Mouse (Mus musculus): ENCODE measurements around the gene Ms4a4b. TPM values are rescaled to one million over a fixed set of nuclear protein-coding genes. Genes with fewer than 3 reads are reported as not detected.
"Not testable (repeated sequence)": the region's sequence is repeated elsewhere in the genome, so short reads cannot be mapped to it uniquely, and the experiment has no call there.

Gene Ms4a4b
- total RNA-seq (2015; ENCODE audit: low replicate concordance) (6.5 and 8.4 TPM in 2 replicates), total RNA-seq (2017; ENCODE audit: low replicate concordance) (1.4 and 7.5 TPM in 2 replicates)

GRCm38 (mm10) chr19:11443338-11443737 is at the start of gene Ms4a4b:
TSS of gene Ms4a4b (plus strand) at chr19:11443553.
- ATAC-seq (replicated peaks; ENCODE audit: low FRiP score, poor library complexity, severe bottlenecking): no peak

- no peak for ATAC-seq (replicated peaks; ENCODE audit: low FRiP score, poor library complexity, severe bottlenecking)
These were observed 47.6 kb upstream of the Ms4a4b start for GRCm38 (mm10) chr19:11395769-11396168.

DNA sequence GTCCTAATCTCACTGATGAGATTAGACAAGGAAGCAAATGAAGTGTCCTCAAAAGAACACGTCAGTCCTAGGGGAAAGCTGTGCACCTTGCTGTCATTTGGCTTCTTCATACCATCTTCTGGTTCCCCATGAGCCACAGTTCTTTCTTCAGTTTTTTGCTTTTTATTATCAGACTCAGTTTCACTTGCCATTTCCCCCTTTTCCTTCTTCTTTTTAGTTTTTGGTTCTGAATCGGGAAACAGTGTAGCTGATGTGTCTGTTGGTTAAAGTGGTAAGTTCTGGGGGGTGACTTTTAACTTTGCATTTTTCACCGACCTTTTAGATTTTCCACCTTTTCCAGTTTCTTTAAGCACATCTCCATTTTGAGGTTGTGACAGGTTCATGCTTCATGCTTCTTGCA is 38.8 kb upstream of the Ms4a4b start, which contains the start of gene Ms4a4c:
Gene Ms4a4c, plus strand, starts transcription at position 244 of the 400 bp plus-strand sequence.
- no peak for ATAC-seq (replicated peaks; ENCODE audit: low FRiP score, poor library complexity, severe bottlenecking)

DNA sequence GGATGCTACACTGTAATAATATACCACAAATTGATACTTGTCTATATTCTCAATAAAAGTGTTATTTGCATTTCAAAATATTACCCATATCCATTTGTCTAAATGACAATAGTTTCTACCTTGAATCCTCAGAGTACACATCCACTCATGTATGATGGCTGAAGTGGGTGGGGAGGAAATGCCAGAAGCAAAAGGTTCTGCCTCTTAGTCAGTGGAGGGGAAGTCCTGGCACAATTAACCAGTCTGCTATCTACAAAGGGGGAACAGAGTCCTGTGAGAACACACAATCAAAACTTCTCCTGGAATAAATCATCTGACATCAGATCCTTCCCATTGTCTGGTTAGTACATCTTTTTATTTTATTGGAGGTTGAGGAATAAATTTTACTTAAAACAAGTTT is 35.9 kb upstream of the Ms4a4b start:
- no peak for ATAC-seq (replicated peaks; ENCODE audit: low FRiP score, poor library complexity, severe bottlenecking)

DNA sequence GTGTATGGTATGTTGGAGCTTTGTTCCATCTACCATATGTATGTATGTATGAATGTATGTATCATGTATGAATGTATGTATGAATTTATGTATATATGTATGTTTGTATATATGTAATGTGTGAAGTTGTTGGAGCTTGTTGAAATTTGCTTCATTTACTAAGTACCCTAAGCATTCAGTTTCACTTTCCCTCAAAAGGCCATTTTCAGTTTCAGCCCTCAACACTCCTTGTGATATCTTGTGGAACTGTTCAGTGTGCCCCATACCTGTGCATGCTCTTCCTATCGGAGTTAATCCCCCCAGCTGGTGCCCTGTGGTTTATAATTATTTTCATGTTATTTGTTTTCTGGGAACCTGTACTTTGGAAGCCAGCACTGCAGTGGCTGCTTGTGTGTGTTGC is 34.8 kb upstream of the Ms4a4b start:
- ATAC-seq (replicated peaks; ENCODE audit: low FRiP score, poor library complexity, severe bottlenecking): no peak

DNA sequence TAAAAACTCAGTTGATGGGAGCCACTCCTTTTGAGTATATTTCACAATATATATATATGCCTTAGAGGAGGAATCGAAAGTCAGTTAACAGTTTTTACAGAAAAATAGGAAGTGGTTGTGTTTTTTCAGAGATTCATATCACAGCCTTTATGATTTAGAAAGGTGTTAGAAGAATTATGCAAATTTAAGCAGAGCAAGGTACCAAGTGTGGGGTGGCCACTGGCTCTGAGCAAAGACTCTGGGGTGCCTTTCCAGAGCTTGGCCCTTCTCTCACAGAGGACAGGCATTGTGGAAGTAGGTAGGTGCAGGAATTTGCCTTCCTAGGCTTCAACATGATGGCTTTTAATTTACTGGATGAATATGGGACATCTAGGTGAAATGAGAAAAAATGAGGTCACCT is 31.7 kb upstream of the Ms4a4b start:
- ATAC-seq (replicated peaks; ENCODE audit: low FRiP score, poor library complexity, severe bottlenecking): no peak

GRCm38 (mm10) chr19:11414084-11414483 is 29.3 kb upstream of the Ms4a4b start:
- ATAC-seq (replicated peaks; ENCODE audit: low FRiP score, poor library complexity, severe bottlenecking): no peak

DNA sequence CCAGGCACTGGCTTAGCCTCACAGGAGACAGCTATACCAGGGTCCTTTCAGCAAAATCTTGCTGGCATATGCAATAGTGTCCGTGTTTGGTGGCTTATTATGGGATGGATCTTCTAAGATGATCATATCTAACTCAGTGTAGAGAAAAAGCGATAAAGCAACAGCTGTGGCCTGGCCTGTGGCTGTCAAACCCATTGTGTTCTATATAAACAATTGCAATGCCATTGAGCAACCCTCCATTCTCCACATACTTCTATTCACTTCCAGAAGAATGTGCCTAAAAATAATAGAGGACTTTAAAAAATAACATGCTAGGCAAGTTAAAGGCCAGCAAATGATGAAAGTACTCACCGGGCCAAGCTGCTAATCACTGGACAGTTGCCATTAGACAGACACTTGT is 27.8 kb upstream of the Ms4a4b start:
- ATAC-seq (replicated peaks; ENCODE audit: low FRiP score, poor library complexity, severe bottlenecking): no peak

GRCm38 (mm10) chr19:11418865-11419264 is 24.5 kb upstream of the Ms4a4b start:
- not testable (repeated sequence) for ATAC-seq (replicated peaks; ENCODE audit: low FRiP score, poor library complexity, severe bottlenecking)

GRCm38 (mm10) chr19:11431209-11431608 is 12.1 kb upstream of the Ms4a4b start:
- ATAC-seq (replicated peaks; ENCODE audit: low FRiP score, poor library complexity, severe bottlenecking): not testable (repeated sequence)

- no peak for ATAC-seq (replicated peaks; ENCODE audit: low FRiP score, poor library complexity, severe bottlenecking)
These were observed 8.1 kb upstream of the Ms4a4b start for GRCm38 (mm10) chr19:11435058-11435834.

DNA sequence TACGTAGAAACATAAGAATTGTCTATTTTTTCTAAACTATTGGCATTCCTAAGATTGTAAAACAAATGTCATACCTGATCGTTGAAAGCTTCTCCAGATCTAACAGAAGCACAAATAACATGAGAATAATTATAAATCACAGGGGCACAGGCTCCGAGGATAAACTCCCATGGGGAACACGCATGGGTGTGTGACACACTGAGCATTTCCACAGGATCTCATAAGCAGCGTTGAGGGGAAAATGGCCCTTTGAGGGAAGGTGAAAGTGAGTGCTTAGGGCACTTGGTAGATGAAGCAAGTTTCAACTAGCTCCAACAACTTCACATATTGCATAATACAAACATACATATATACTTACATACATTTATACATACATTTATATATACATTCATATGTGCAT is 611 bp downstream of the Ms4a4b start:
- no peak for ATAC-seq (replicated peaks; ENCODE audit: low FRiP score, poor library complexity, severe bottlenecking)

DNA sequence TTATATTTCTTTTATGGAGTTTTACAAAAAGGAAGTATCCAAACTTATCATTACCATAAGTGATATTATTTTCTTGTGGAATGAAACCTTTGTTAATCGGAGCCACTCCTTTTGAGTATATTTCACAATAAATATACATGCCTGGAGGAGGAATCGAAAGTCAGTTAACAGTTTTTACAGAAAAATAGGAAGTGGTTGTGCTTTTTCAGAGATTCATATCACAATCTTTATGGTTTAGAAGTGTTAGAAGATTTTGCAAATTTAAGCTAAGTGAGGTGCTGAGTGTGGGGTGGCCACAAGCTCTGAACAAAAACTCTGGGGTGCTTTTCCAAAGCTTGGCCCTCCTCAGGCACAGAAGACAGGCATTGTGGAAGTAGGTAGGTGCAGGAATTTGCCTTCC is 3.9 kb downstream of the Ms4a4b start:
- ATAC-seq (replicated peaks; ENCODE audit: low FRiP score, poor library complexity, severe bottlenecking): no peak

- not testable (repeated sequence) for ATAC-seq (replicated peaks; ENCODE audit: low FRiP score, poor library complexity, severe bottlenecking)
These were observed 15.7 kb downstream of the Ms4a4b start for GRCm38 (mm10) chr19:11459041-11459440.

- ATAC-seq (replicated peaks; ENCODE audit: low FRiP score, poor library complexity, severe bottlenecking): not testable (repeated sequence)
These were observed 21.4 kb downstream of the Ms4a4b start for GRCm38 (mm10) chr19:11464795-11465194.

GRCm38 (mm10) chr19:11466471-11466870 is 23.1 kb downstream of the Ms4a4b start:
- no peak for ATAC-seq (replicated peaks; ENCODE audit: low FRiP score, poor library complexity, severe bottlenecking)

DNA sequence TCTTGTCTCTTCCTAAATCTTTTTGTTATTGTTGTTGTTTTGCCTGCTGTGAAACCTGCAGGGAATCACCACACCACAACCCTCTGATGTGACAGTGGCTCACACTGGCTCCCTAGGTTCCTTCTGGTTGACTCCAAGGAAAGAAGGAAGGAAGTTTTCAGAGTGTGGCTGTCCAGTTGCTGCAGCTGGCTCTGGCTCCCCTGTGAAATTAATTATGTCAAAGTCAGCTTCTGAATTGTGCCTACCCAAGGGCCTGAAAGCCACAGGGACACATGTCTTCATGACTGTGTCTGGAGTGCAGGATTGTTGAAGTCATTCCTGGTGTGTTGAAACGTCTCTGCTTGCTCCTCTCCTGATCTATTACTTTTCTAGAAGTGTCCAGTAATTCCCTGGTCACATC is 25.0 kb downstream of the Ms4a4b start:
- ATAC-seq (replicated peaks; ENCODE audit: low FRiP score, poor library complexity, severe bottlenecking): not testable (repeated sequence)

DNA sequence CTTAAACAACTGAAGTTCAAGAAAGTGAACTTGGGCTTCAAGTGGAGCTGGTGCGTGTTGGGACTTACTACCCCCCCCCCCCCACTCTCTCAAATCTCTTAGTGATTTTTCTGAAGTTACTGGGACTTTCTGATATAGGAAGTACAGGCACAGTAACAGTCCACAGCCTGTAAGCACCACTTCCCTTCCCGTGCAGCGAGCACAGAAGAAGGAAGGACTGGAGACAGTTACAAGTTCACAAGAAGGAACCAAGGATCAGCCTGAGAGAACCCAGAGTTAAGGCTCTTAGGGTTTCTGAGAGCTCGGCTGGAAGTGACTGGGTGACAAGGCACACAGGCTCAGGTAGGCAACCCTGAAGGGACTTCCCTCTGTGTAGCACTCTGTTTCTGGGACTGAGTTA is 25.9 kb downstream of the Ms4a4b start, which contains the start of gene Ms4a6c:
Gene Ms4a6c, plus strand, starts transcription at position 152 of the 400 bp plus-strand sequence.
- not testable (repeated sequence) for ATAC-seq (replicated peaks; ENCODE audit: low FRiP score, poor library complexity, severe bottlenecking)

- no peak for ATAC-seq (replicated peaks; ENCODE audit: low FRiP score, poor library complexity, severe bottlenecking)
These were observed 36.4 kb downstream of the Ms4a4b start for GRCm38 (mm10) chr19:11479714-11480113.

DNA sequence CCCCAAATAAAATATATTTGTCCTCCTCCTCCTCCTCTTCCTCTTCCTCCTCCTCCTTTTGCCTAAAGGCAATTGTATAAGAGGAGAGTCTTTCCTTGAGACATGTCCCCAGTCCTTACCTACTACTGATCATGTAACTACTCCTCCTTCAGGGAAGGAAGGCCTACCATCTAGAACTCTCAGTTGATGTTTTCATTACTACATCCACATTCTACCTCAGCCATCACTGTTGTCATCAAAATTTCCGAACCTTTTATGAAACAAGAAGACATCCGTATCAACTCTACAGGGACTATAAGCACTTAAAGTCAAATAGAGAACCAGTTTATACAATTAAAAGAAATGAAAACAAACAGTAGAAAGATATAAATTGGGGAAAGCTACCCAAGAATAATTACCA is 39.3 kb downstream of the Ms4a4b start:
- no peak for ATAC-seq (replicated peaks; ENCODE audit: low FRiP score, poor library complexity, severe bottlenecking)

GRCm38 (mm10) chr19:11483941-11484340 is 40.6 kb downstream of the Ms4a4b start:
- ATAC-seq (replicated peaks; ENCODE audit: low FRiP score, poor library complexity, severe bottlenecking): no peak

DNA sequence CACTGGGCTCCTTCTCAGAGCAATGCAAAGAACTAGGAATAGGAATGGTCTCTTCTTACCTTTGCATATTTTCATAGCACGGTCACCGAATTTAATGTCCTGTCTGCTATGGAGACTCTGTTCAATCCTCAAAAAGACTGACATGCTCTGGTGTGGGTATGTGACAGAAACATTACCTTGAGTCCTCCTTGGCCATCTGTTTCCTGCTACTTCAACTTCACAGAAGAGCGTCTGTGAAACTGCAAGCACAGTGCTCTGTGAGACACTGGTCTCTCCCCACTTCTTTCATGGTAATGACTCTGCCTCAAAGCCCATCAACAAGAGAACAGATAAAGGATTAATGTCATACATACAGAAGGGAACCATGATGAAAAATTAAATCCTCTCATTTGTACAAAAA is 41.0 kb downstream of the Ms4a4b start:
- no peak for ATAC-seq (replicated peaks; ENCODE audit: low FRiP score, poor library complexity, severe bottlenecking)

Data from erythroblast, adult 5-6 weeks (primary cell).